Mouse (Mus musculus): ENCODE measurements around the gene Hoga1. TPM values are rescaled to one million over a fixed set of nuclear protein-coding genes. Genes with fewer than 3 reads are reported as not detected.

The Hoga1 gene
- polyA plus RNA-seq, 1 experiment from 2014 or later = 1.1 TPM

DNA sequence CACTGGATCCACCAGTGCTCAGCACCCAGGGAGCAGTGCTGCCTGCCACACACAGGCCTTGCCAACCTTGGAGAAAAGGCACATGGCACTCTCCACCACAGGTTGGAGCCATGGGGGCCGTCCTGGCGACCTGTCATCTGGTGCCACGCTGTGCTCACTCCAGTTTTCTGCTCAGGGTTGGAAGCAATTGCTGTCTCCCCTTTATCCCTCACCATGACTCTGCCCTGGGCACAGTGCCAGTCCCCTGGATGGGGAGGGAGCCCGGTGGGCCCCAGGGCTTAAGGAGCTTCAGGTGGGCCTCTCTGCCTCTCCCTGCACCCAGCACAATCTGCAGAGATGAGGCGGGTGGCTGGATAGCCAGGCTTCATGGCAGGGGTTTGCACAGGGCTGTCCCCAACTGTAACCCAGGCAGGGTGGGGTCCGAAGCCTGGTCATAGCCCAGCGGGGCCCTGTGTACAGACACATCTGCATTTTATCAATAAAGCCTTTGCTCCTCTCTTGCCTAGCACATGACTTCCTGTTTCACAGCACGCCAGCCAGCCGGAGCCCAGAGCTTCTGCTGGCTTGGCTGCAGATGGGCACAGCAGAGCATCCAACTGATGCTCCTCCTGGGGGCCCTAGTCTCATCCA is 11.1 kb upstream of the Hoga1 start:
- Histone ChIP-seq H3K4me3 (ENCODE audit: low read depth, low read length) (no peak overlapping the region), H3K27ac (replicated peaks; ENCODE audit: low read depth, low read length) (no peak overlapping the region; the same call in 1 of the 2 replicates), H3K9me3 (ENCODE audit: control insufficient read depth, low read length) (no peaks in the 10 kb centered on the region), H3K36me3 (ENCODE audit: control insufficient read depth, insufficient read depth, low read length) (no peaks in the 10 kb centered on the region), H3K9ac (ENCODE audit: low read length) (peak overlapping the region; percentile 30; the same call in 1 of the 2 replicates), H3K4me1 (ENCODE audit: control insufficient read depth, insufficient read depth, low read length) (peaks cover 12% of the 10 kb centered on the region), H3K4me2 (ENCODE audit: low read depth, severe bottlenecking) (no peak overlapping the region), H3K27me3 (ENCODE audit: control insufficient read depth, insufficient read depth, low read length) (no peaks in the 10 kb centered on the region)
- 56% methylated on average over 9 of the region's 9 CpGs for WGBS
- no peak for DNase-seq (ENCODE audit: low spot score)
- no peak for ATAC-seq (ENCODE audit: insufficient number of reproducible peaks, low FRiP score, low TSS enrichment, low read depth)

DNA sequence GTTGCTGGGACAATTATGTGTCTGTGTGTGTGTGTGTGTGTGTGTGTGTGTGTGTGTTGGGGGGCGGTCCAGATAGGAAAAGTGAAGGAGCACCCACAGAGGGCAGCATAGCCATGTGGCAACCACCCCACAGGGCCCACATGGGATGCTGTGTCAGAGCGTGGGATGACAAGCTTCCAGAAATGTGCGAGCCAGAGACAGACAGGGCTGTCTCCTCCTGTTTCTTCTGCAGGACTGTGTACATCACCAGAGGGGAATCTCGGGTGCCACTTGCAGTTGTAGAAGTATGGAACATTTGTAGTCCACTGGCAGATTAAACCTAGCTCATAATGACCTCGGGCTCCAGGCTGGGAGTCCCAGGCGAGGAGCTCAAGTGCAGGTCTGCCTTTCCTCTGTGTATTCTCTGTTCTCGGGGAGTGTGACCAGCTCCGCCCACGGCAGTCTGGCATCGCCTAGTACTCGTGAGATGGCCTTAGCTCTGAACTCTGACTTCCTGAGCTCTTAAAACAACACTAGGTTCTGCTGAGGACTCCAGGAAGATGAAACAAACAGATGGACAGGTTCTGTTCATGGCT is 10.4 kb upstream of the Hoga1 start:
- Histone ChIP-seq H3K27ac (replicated peaks; ENCODE audit: low read depth, low read length) (no peak overlapping the region; the same call in 1 of the 2 replicates), H3K9ac (ENCODE audit: low read length) (no peak overlapping the region), H3K27me3 (ENCODE audit: control insufficient read depth, insufficient read depth, low read length) (peaks cover 3% of the 10 kb centered on the region; the same call in 1 of the 2 replicates), H3K36me3 (ENCODE audit: control insufficient read depth, insufficient read depth, low read length) (no peaks in the 10 kb centered on the region), H3K9me3 (ENCODE audit: control insufficient read depth, low read length) (no peaks in the 10 kb centered on the region), H3K4me2 (ENCODE audit: low read depth, severe bottlenecking) (no peak overlapping the region), H3K4me3 (ENCODE audit: low read depth, low read length) (no peak overlapping the region), H3K4me1 (ENCODE audit: control insufficient read depth, insufficient read depth, low read length) (peaks cover 12% of the 10 kb centered on the region)
- no peak for DNase-seq (ENCODE audit: low spot score)
- WGBS = 54% methylated on average over 11 of the region's 11 CpGs
- ATAC-seq (ENCODE audit: insufficient number of reproducible peaks, low FRiP score, low TSS enrichment, low read depth) = peak; percentile 19; the same call in 1 of the 2 replicates

GRCm38 (mm10) chr19:42035456-42036248 is 9.8 kb upstream of the Hoga1 start, which contains the start of gene Ankrd2:
TSS of gene Ankrd2 (plus strand) at chr19:42036000.
- Histone ChIP-seq H3K27ac (replicated peaks; ENCODE audit: low read depth, low read length) (no peak within 1 kb of the TSS; the same call in 1 of the 2 replicates), H3K4me1 (ENCODE audit: control insufficient read depth, insufficient read depth, low read length) (peaks cover 12% of the 10 kb centered on the region), H3K9me3 (ENCODE audit: control insufficient read depth, low read length) (no peaks in the 10 kb centered on the region), H3K9ac (ENCODE audit: low read length) (no peak within 1 kb of the TSS), H3K4me2 (ENCODE audit: low read depth, severe bottlenecking) (no peak within 1 kb of the TSS), H3K4me3 (ENCODE audit: low read depth, low read length) (no peak within 1 kb of the TSS), H3K27me3 (ENCODE audit: control insufficient read depth, insufficient read depth, low read length) (peaks cover 3% of the 10 kb centered on the region; the same call in 1 of the 2 replicates), H3K36me3 (ENCODE audit: control insufficient read depth, insufficient read depth, low read length) (no peaks in the 10 kb centered on the region)
- WGBS = 65% methylated on average over 19 of the region's 19 CpGs
- DNase-seq (ENCODE audit: low spot score) (peak; percentile 86), ATAC-seq (ENCODE audit: insufficient number of reproducible peaks, low FRiP score, low TSS enrichment, low read depth) (peak; percentile 48; the same call in 1 of the 2 replicates)

DNA sequence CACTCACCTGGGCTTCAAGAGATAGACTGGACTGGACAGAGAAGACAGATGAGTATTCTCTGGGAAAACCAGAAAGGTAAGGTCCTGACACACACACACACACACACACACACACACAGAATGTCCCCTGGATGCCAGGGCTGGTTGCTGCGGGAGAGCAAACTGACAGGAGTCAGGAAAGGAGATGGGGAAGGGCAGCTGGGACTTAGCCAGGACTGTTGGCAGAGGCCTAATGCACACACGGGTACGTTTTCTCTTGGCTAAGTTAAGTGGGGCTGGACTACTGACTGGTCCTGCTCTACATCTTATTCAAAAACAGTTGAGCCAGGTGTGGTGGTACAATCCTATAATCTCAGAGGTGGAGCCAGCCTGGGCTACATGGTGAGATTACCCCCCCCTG is 9.1 kb upstream of the Hoga1 start:
- Histone ChIP-seq H3K27me3 (ENCODE audit: control insufficient read depth, insufficient read depth, low read length) (peaks cover 3% of the 10 kb centered on the region; the same call in 1 of the 2 replicates), H3K4me1 (ENCODE audit: control insufficient read depth, insufficient read depth, low read length) (peaks cover 12% of the 10 kb centered on the region), H3K9ac (ENCODE audit: low read length) (no peak overlapping the region), H3K4me3 (ENCODE audit: low read depth, low read length) (no peak overlapping the region), H3K9me3 (ENCODE audit: control insufficient read depth, low read length) (no peaks in the 10 kb centered on the region), H3K4me2 (ENCODE audit: low read depth, severe bottlenecking) (no peak overlapping the region), H3K36me3 (ENCODE audit: control insufficient read depth, insufficient read depth, low read length) (no peaks in the 10 kb centered on the region), H3K27ac (replicated peaks; ENCODE audit: low read depth, low read length) (no peak overlapping the region)
- ATAC-seq (ENCODE audit: insufficient number of reproducible peaks, low FRiP score, low TSS enrichment, low read depth) (no peak), DNase-seq (ENCODE audit: low spot score) (no peak)
- WGBS = 79% methylated on average over 3 of the region's 3 CpGs

GRCm38 (mm10) chr19:42037167-42037702 is 8.2 kb upstream of the Hoga1 start:
- Histone ChIP-seq H3K9ac (ENCODE audit: low read length) (no peak overlapping the region), H3K36me3 (ENCODE audit: control insufficient read depth, insufficient read depth, low read length) (no peaks in the 10 kb centered on the region), H3K27me3 (ENCODE audit: control insufficient read depth, insufficient read depth, low read length) (peaks cover 3% of the 10 kb centered on the region; the same call in 1 of the 2 replicates), H3K9me3 (ENCODE audit: control insufficient read depth, low read length) (no peaks in the 10 kb centered on the region), H3K27ac (replicated peaks; ENCODE audit: low read depth, low read length) (no peak overlapping the region), H3K4me3 (ENCODE audit: low read depth, low read length) (no peak overlapping the region), H3K4me1 (ENCODE audit: control insufficient read depth, insufficient read depth, low read length) (peaks cover 12% of the 10 kb centered on the region), H3K4me2 (ENCODE audit: low read depth, severe bottlenecking) (no peak overlapping the region)
- WGBS = 74% methylated on average over 11 of the region's 11 CpGs
- ATAC-seq (ENCODE audit: insufficient number of reproducible peaks, low FRiP score, low TSS enrichment, low read depth) = no peak
- DNase-seq (ENCODE audit: low spot score) = no peak

GRCm38 (mm10) chr19:42038310-42038709 is 7.1 kb upstream of the Hoga1 start:
- H3K4me3 ChIP-seq (ENCODE audit: low read depth, low read length) = no peak overlapping the region
- peaks cover 3% of the 10 kb centered on the region; the same call in 1 of the 2 replicates for H3K27me3 ChIP-seq (ENCODE audit: control insufficient read depth, insufficient read depth, low read length)
- WGBS = 89% methylated on average over 12 of the region's 12 CpGs
- DNase-seq (ENCODE audit: low spot score) = no peak
- peaks cover 12% of the 10 kb centered on the region for H3K4me1 ChIP-seq (ENCODE audit: control insufficient read depth, insufficient read depth, low read length)
- no peak overlapping the region for H3K27ac ChIP-seq (replicated peaks; ENCODE audit: low read depth, low read length)
- H3K9me3 ChIP-seq (ENCODE audit: control insufficient read depth, low read length) = no peaks in the 10 kb centered on the region
- no peak for ATAC-seq (ENCODE audit: insufficient number of reproducible peaks, low FRiP score, low TSS enrichment, low read depth)
- H3K4me2 ChIP-seq (ENCODE audit: low read depth, severe bottlenecking) = no peak overlapping the region
- H3K36me3 ChIP-seq (ENCODE audit: control insufficient read depth, insufficient read depth, low read length) = no peaks in the 10 kb centered on the region
- H3K9ac ChIP-seq (ENCODE audit: low read length) = no peak overlapping the region

DNA sequence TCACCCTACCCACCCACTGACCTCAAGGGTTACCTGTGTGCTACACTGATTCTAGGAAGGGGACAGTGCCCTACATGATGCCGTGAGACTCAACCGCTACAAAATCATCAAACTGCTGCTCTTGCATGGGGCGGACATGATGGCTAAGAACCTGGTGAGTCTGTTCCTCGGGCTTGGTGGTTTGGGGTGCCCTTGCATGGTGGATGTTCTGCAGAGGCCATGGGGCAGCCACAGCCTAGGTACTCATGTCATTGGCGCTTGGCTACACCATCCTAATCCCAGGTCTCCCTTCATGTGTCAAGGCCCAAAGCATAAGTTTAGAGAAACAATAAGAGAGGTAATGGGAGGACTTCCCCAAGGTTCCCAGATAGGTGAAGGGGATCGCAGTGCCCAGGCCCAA is 1.4 kb upstream of the Hoga1 start:
- ATAC-seq (ENCODE audit: insufficient number of reproducible peaks, low FRiP score, low TSS enrichment, low read depth) = no peak

GRCm38 (mm10) chr19:42050251-42050650 is 4.8 kb downstream of the Hoga1 start:
- no peaks in the 10 kb centered on the region for H3K9me3 ChIP-seq (ENCODE audit: control insufficient read depth, low read length)
- no peaks in the 10 kb centered on the region for H3K36me3 ChIP-seq (ENCODE audit: control insufficient read depth, insufficient read depth, low read length)
- H3K27me3 ChIP-seq (ENCODE audit: control insufficient read depth, insufficient read depth, low read length) = no peaks in the 10 kb centered on the region
- WGBS = 93% methylated on average over 1 of the region's 1 CpGs
- ATAC-seq (ENCODE audit: insufficient number of reproducible peaks, low FRiP score, low TSS enrichment, low read depth) (no peak), DNase-seq (ENCODE audit: low spot score) (no peak)
- no peak overlapping the region for H3K9ac ChIP-seq (ENCODE audit: low read length)
- no peak overlapping the region for H3K4me3 ChIP-seq (ENCODE audit: low read depth, low read length)
- no peak overlapping the region for H3K4me2 ChIP-seq (ENCODE audit: low read depth, severe bottlenecking)
- no peaks in the 10 kb centered on the region for H3K4me1 ChIP-seq (ENCODE audit: control insufficient read depth, insufficient read depth, low read length)
- H3K27ac ChIP-seq (replicated peaks; ENCODE audit: low read depth, low read length) = no peak overlapping the region

More for the DNA sequence above, 1.4 kb upstream of the Hoga1 start:
- Histone ChIP-seq H3K27ac (replicated peaks; ENCODE audit: low read depth, low read length) (no peak overlapping the region), H3K4me3 (ENCODE audit: low read depth, low read length) (no peak overlapping the region), H3K4me2 (ENCODE audit: low read depth, severe bottlenecking) (no peak overlapping the region), H3K36me3 (ENCODE audit: control insufficient read depth, insufficient read depth, low read length) (no peaks in the 10 kb centered on the region), H3K27me3 (ENCODE audit: control insufficient read depth, insufficient read depth, low read length) (peaks cover 3% of the 10 kb centered on the region; the same call in 1 of the 2 replicates), H3K4me1 (ENCODE audit: control insufficient read depth, insufficient read depth, low read length) (no peaks in the 10 kb centered on the region), H3K9ac (ENCODE audit: low read length) (no peak overlapping the region), H3K9me3 (ENCODE audit: control insufficient read depth, low read length) (no peaks in the 10 kb centered on the region; the same call in 1 of the 2 replicates)
- no peak for DNase-seq (ENCODE audit: low spot score)
- 95% methylated on average over 6 of the region's 6 CpGs for WGBS

All from limb, embryonic 11.5 days (tissue).